Mouse (Mus musculus) spleen, adult 12 weeks (tissue): ENCODE measurements around the gene Nup210.

Experiments used
- DNase-seq: peaks from one replicate; pipeline ENCODE4 v3.0.0; 2022; ENCODE audit warnings: low spot score

The Nup210 gene

GRCm38 (mm10) chr6:91116244-91117145 lies at the start of gene Nup210:
Gene Nup210, minus strand, starts transcription at chr6:91116829.
- peak; percentile 82 for DNase-seq

GRCm38 (mm10) chr6:91165210-91165609 lies 48.6 kb upstream of the Nup210 start:
- peak; percentile 66 for DNase-seq

- no peak for DNase-seq
These were observed 48.0 kb upstream of the Nup210 start for GRCm38 (mm10) chr6:91164584-91164983.

DNA sequence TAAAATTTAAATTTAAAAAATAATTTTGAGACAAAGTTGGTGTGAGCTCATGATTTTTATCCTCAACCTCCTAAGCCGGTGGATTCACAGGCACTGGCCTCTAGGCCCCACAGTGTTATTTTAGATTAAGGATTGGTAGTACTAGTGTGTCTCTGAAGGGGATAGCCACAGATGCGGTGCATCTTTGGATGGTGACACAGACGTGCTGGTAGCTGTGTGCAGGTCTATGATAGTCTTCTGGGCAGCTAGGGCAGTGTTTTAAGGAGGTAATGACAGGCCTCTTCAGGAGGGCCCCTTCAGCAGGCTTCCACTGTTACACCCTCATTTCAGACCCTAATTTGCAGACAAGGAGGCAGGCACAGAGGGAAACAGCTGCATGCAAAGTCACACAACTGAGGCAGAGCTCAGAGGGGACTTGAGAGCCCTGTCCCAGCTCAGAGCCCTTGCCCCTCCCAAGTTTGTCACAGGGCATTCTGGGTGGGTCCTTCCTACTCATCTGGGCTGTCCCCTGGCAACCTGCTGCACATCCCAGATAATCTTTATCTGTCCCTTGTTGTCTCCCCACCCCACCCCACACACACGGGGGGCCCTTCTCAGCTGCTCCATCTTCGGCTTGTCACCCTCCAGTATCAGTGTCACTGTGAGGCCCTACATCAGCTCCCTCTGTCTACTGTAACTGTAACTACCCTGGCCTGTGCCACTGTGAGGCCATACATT lies 46.7 kb upstream of the Nup210 start:
- peak; percentile 55 for DNase-seq

- DNase-seq: no peak
These were observed 45.7 kb upstream of the Nup210 start for GRCm38 (mm10) chr6:91162314-91162713.

DNA sequence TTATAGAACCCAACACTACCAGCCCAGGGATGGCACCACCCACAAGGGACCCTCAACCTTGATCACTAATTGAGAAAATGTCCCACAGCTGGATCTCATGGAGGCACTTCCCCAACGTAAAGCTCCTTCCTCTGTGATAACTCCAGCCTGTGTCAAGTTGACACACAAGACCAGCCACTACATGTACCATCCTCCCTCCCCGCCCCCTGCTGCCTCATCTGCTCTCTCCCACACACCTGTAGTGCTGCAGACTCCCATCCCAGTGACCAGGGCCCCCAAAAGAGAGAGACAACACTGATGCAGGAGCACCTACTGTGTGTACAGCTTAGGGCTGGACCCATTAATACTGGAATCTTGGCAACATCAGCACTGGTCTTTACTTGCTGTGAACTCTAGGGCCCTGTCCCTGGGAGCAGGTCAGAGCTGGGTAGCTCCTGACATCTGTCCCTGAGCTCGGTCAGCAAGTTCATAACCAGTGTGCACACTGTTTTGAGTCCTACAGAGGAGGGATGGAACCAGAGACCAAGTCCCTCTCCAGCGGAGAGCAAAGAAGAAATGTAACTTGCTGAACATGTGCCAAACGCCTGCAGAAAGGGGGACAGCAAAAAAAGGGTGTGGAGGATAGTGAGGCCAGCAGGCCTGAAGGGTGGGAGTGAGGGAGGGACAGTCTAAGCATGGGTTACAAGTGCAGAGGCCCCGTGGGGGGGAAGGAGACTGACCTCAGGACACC lies 45.0 kb upstream of the Nup210 start:
- DNase-seq: no peak

- no peak for DNase-seq
These were observed 44.3 kb upstream of the Nup210 start for GRCm38 (mm10) chr6:91160976-91161375.

- DNase-seq: no peak
These were observed 43.8 kb upstream of the Nup210 start for GRCm38 (mm10) chr6:91160399-91160798.

DNA sequence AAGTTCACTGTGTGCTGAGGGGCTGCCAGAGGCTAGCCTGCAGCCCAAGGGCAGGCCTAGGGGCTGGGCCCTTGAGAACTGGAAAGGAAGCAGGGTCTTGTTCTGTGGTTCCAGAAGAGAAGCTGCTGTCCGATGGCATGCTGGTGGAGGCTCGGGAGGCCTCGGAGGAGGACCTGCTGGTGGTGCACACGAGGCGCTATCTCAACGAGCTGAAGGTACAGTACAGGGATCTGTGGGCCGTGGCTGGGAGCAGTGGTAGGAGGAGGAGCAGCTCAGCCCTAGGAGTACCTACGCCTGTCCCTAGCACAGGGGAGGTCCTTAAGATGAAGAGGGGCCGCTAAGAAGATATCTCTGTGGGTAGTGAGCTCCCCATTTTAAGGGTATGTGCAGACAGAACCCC lies 42.4 kb upstream of the Nup210 start:
- no peak for DNase-seq

DNA sequence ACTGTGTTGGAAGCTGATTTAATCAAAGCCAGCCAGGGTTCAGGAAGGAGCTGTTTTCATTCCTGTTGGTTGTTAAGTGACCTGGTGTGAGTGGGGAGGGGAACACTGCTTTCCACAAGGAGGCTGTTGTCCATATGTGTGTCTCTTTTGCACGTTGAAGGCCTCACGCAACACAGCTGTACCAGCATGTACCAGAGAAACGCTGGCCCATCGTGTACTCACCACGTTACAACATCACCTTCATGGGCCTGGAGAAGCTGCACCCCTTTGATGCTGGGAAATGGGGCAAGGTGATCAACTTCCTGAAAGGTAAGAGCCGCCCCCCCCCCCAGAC lies 40.6 kb upstream of the Nup210 start:
- DNase-seq: no peak

DNA sequence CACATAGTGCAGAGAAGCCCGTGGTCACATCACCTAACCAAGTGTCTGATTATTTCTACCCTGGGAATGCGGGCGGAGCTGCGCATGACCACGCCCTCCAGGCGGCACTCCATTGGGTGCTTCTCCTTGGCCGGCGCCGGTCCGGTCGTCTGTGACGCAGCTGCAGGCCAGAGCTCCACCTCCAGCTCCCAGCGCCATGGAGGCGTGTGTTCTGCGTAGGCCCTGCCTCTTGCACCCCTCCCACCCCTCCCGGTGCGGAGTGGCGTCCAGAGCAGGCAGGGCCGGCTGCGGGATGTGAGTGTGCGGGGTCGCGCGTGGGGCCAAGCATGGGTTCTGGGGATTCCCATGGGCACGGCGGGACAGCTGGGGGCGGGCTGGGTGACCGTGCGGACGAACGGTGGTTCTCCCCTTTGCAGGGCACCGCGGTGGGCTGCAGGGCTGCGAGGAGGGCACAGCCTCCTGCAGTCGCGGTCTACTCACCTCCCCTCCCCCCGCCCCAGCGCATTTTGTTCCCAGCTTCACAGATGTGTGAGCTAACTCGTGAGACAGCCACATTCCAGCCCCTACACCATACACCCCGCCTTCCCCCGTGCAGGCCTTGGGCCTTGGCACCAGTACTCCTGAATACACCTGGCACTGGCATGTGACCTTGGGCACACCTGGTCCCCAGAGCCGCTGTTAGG lies 40.1 kb upstream of the Nup210 start, which contains the start of gene Hdac11:
Gene Hdac11, plus strand, starts transcription at position 112 of the 683 bp plus-strand sequence.
- peak; percentile 81 for DNase-seq

DNA sequence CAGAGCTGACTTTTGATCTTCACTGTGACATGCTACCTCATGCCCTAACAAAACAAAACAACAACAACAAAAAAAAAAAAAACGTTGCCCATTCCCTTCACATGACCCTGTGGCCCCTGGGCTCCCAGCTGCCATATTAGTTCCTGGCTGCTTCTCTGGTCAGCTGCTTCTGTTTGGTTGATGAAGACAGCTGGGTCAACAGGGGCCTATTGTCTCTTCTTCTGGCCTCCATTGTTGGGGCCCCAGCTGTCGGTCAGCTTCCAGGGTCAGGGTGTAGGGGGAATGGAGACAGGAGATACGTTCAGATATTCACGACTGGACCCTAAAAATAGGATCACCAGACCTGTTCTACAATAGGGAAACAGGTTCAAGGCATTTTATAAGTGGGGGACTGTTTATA lies 39.4 kb upstream of the Nup210 start:
- no peak for DNase-seq

DNA sequence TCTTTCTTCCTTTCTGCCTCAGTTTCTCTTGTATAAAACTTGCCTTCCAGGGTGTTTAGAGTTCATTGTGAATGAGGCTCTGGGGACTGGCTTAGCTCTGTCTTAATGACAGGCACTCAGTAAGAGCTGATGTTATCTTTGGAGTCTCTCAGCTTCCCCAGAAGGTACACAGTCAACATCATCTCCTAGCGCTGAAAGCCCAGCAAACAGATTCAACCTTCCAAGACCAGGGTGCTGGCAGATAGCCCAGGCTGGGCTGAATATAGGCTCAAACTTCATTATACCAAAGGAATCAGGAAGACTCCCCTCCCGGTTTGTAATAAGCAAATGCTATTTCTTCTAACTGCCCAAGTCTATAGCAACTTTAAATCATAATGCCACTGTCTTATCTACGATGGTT lies 38.7 kb upstream of the Nup210 start:
- DNase-seq: no peak

GRCm38 (mm10) chr6:91154685-91155084 lies 38.1 kb upstream of the Nup210 start:
- DNase-seq: no peak

- DNase-seq: no peak
These were observed 37.0 kb upstream of the Nup210 start for GRCm38 (mm10) chr6:91153549-91154064.

DNA sequence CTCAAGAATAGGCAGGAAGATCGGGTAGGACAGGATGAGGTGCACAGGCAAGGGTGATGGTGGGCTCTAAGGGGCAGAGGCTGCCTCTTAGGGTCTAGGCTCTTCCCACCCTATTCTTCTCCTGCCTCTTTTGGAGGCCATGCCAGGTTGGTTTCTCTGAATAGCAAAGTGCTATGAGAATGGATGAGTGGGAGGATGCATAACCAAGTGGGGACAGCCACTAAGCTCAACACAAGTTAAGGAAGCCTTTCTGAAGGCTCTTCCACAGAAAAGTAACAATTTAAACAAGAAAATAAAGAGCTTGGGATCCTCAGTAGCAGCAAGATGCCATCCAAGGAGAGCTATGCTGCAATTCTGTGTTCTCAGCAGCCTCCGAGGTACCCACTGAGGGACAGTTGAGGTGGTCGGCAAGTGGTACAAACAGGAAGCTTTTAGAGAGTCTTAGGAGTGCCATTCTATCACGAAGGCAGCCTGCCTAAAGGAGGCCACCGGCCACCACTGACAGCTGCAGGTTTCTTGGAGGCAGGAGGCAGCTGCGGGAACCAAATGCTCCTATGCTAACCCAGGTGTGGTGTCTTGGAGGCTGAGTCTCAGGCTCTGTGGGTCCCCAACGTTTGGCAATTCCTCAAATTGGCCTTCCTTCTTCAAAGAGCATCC lies 36.4 kb upstream of the Nup210 start:
- DNase-seq: no peak

DNA sequence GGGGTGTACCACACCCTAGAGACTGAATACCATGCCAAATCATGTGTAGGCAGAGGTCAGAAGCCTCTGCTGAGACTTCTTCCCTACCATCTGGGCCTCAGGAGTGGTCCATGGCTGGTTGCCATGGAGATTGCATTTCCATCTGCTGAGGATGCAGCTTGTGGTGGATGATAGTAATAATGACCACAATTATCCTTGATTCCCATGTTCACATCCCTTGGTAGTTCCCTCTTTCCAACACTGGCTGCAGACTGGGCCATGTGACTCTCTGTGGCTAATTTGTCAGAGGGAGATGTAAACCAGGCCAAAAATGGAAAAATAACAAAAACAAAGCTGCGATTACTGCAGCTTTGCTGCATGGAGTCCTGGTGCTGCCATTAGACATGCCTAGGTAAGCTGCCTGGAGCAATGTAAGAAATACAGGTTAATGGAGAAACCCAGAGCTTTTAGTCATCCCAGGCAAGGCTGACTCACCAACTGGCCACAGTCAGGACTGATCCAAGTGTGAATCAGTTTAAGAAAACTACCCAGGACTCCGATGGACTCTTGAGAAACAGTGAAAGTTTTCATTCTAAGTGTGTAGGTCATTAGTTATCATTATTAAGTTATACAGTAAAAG lies 30.6 kb upstream of the Nup210 start:
- DNase-seq: no peak

DNA sequence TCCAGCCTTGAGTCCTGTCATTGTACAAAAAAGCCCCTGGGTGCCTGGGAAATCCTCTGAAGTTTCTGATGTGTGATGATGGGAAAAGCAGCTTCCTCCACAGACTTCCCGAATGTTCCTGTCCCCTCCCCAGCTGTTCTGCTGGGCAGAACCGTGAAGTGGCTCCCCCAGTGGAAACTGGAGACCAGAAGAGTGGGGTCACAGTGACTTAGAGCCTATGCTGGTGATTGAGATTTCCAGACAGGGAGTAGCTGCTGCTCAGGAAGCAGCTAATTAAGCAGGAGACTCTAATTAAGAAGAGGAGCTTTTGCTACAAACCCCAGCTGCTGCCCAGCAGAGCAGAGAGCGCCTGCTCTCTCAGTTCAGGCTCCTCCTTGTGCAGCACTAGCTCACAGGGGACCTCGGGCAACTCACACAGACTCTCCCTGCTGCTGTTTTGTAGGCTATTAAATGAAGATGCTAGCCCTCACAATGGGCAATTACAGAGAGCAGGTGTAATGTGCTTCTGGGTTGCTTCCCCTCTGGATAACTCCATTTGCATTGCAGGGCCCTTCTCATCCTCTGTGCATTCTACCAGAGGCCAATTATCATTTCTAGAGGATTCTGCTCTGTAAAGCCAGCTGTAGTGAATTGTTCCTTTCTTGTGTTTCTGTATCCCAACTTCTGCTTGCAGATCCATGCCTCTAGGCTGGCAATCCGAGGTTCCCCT lies 30.0 kb upstream of the Nup210 start:
- DNase-seq: no peak

DNA sequence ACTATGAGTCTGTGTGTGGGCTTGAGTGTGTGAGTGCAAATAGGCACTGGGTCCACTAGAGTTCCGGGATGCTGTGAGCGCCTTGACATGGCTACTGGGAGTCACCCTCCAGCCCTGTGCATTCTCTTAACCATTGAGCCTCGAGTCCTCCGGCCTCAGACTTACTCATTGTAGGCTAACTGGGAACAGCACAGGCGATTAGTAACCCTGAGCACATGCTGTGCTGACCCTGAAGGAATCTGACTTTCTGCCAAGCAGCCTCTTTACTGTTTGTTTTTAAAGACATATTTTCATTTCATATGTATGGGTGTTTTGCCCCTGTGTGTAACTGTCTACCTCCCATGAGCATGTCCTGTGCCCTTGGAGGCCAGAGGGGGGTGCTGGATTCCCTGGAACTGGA lies 28.9 kb upstream of the Nup210 start:
- no peak for DNase-seq

DNA sequence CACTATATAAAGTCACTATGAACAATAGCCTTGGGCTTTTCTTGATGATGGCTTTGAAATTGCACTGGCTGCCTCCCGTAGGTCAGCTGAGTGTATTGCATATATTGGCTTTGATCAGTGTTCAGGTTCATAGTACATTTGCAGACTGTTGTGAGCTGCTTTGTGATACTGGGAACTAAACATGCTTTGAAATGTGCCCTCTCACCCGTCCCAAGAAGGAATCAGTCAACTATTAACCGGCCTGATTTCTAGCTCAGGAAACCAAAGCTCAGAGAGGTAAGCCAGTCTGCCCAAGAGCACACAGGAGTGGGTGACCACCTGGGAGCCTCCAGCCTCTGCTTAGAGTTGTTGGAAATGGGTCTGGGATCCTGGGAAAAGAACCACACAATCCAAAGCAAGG lies 28.4 kb upstream of the Nup210 start:
- DNase-seq: no peak
